Mouse (Mus musculus) G1E-ER4 (cell line): Measurements from ENCODE around the gene Mien1. TPM values are rescaled to one million over a fixed set of nuclear protein-coding genes. Genes with fewer than 3 reads are reported as not detected.

Experiments
- GATA1 ChIP-seq: IDR thresholded peaks from one replicate; pipeline ENCODE4 v1.8.0; 2012; ENCODE audit warnings: low read length, inconsistent platforms
- polyA plus RNA-seq: library from polyadenylated mRNA; stranded (reverse); fragments of >175 nt; gene quantifications from 2 replicates; pipeline ENCODE4 v1.2.3, GENCODE M21; 2012

Mien1 gene
- polyA plus RNA-seq, 1 experiment: 51.4 TPM

DNA sequence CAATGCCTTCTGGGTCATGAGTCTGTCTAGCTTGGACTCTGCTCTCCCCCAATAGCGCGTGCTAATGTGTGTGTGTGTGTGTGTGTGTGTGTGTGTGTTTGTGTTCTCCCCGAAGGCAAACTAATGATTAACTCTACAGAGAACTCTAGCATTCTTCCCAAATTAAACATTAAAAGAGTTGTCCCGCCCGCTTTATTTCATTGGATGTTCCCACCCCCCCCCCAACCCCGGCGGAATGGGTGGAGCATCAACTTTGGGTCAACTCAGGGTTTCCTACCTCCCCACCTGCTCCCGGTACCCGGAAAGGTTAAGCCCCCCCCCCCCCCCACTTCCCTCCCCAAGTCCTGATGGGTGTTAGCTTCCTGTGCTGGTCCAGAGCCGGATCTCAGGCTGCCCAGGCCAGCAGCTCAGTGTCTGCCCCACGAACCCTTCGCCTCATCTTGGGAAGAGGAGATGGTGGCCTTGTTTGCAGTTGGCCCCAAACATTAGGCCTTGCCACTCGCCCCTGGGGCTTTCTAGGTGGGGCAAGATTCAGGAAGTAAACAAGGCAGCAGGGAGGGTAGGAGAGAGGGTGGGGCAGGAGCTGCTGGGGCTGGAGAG is 9.5 kb upstream of the Mien1 start:
- TF ChIP-seq GATA1: no peak

DNA sequence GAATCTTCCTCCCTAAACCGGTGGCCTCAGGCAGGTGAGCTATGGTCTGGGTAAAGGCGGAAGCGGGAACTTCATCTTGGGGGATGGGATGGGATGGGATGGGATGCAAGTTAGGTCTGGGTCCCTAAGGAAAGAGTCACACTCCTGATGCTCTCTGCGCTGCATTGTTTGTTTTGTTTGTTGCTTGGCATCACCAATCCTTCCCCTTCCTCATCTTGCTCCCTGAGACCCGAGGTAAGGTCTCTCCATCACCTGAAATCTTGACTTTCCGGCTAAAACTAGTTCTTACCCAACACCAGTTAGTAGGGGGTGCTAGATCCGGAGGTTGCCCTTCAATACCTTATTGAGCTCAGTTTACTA is 8.7 kb upstream of the Mien1 start:
- no peak for TF ChIP-seq GATA1

- no peak for TF ChIP-seq GATA1
These were observed 8.0 kb upstream of the Mien1 start for GRCm38 (mm10) chr11:98446562-98447474.

- no peak for TF ChIP-seq GATA1
These were observed 7.4 kb upstream of the Mien1 start, which contains the start of gene Grb7 for GRCm38 (mm10) chr11:98446213-98446561. Gene Grb7 (plus strand): TSS chr11:98446394.

- TF ChIP-seq GATA1: no peak
These were observed 6.9 kb upstream of the Mien1 start for GRCm38 (mm10) chr11:98445679-98446078.

GRCm38 (mm10) chr11:98445238-98445637 is 6.4 kb upstream of the Mien1 start:
- no peak for TF ChIP-seq GATA1

- TF ChIP-seq GATA1: no peak
These were observed 4.9 kb upstream of the Mien1 start for GRCm38 (mm10) chr11:98443688-98444087.

- no peak for TF ChIP-seq GATA1
These were observed 1.4 kb downstream of the Mien1 start for GRCm38 (mm10) chr11:98437441-98437840.

GRCm38 (mm10) chr11:98435723-98436122 is 3.1 kb downstream of the Mien1 start:
- no peak for TF ChIP-seq GATA1

- no peak for TF ChIP-seq GATA1
These were observed 6.9 kb downstream of the Mien1 start for GRCm38 (mm10) chr11:98431743-98432502.

GRCm38 (mm10) chr11:98428436-98428835 is 10.4 kb downstream of the Mien1 start:
- no peak for TF ChIP-seq GATA1

DNA sequence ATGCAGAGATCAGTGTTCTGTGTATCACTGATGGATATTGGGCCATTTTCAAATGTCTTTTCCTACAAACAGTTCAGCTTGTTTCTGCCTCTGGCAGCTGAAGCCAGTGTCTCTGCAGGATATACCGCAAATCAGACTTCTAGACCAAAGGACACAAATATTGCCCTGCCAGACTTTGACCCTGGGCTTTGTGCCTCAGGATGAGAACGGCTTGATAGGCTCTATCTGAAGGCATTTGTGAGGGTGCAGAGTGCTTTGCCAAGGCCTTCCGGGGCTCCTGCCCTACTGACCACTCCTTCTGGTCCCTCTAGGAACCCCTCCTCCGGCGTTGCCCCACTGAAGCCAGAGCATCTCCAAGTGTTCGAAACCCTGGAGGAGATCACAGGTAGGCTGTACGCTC is 12.2 kb downstream of the Mien1 start:
- no peak for TF ChIP-seq GATA1

DNA sequence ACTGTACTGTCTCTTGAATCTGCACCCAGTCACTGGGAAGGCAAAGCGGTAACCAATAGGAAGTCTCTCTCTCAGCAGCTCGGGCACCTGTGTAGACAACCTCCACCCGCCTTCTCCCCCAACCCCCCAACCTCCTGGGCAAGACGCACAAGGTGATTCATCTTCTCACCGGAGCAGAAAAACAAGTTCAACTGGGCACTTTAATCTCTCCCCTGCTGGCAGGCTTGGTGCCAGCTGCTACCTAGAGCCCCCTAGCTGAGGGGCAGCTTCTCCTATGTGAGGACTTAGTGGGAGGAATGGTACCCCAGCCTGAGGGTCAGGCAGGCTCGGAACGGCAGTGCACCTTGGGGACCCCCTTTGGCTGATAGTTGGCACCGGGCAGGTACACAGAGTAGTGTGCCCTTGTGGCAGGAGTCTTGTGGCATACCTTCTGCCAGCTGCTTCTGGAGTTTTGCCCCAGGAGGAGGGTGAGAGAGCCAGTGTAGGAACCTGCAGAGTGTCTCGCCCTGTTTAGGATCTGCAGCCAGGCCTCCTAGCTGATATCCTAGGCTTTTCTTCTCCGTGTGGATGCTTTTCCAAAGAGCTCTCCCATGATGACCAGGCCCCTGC is 19.7 kb downstream of the Mien1 start:
- TF ChIP-seq GATA1: no peak

- no peak for TF ChIP-seq GATA1
These were observed 20.5 kb downstream of the Mien1 start for GRCm38 (mm10) chr11:98418273-98418672.

DNA sequence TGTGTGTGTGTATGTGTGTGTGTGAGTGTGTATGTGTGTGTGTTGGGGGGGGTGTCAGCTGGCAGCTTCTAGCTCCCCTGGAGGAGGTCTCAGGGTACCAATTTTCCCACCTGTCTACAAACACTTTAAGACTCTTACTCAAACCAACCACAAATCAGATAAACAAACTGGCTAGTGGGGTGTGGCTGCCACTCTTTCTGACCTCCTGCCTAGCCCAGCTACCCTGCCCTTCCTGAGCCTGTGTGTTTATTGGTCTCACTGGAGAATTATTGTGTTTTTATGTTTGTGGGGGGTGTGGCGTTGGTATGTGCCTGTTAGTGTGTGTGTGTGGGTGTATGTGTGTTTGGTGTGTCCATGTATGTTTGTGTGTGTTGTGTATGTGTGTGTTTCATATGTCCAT is 21.7 kb downstream of the Mien1 start:
- no peak for TF ChIP-seq GATA1

DNA sequence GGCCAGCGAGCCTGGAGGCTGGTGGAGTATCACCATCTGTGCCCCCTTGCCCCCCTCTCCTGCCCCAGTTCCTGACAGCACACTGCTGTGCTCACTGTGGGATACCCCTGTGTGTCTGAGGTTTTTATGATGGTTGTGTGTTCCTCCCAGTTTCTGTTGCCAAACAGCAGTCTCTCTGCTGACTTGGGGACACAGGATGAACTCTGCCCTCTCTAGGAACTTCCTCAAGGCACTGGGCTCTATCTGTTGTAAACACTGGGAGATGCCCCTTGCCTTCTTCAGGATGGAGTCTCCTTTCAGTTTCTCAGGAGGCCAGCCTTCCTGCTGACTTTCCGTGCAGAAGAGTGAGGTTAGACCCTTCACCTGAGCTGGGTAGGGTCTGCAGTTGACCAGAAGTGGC is 24.6 kb downstream of the Mien1 start:
- TF ChIP-seq GATA1: no peak
